Comparison of ENCODE assay signal across 8 mouse cellular contexts in the genomic region with DNA sequence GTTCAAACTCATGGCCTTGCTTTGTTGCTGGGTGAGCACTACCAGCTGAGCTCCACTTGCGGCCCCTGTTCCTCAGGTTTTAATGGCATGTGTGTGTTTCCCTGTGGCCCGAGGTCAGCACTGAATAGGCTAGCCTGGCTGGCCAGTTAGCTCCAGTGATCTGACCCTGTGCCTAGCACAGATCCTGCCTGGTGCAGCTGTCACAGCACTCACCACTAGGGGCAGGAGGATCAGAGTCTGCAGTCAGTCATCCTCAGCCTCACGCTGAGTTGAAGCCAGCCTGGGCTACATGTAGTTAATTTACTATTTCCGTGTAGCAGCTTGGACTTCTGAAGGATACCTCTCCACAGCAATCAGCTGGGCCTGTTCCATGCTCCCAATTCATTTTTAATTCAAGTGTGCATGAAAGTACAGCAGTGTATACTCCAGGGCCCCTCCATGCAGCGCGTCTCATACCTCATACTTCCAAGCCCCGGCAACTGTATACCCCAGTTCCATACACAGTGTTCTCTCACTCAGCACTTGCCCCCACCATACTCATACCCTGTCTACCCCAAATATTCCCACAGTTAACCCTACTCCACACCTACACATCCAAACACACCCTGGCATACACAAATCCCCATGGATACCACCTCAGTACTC. TPM values are rescaled to one million over a fixed set of nuclear protein-coding genes. Genes with fewer than 3 reads are reported as not detected.
DNase-seq lines count a peak whose midpoint lies in the region; ATAC-seq and TF ChIP-seq lines count a peak whose summit lies in the region.

No protein-coding gene starts in this region.

- no peak overlapping the region for H3K27ac ChIP-seq in hindbrain, embryonic 10.5 days
- no peak overlapping the region for H3K27ac ChIP-seq in liver, embryonic 14.5 days
- H3K27ac ChIP-seq in small intestine, adult 2 months (ENCODE audit: insufficient read depth, low read depth, low read length) = no peak overlapping the region

- 63% methylated on average over 7 of the region's 7 CpGs for WGBS in hindbrain, embryonic 10.5 days
- 50% methylated on average over 7 of the region's 7 CpGs for WGBS in liver, embryonic 14.5 days (ENCODE audit: insufficient replicate concordance)
- 67% methylated on average over 7 of the region's 7 CpGs for WGBS in small intestine, adult 2 months

- no peak for TF ChIP-seq POLR2A in small intestine, adult 2 months (IDR thresholded peaks at IDR 0.05; ENCODE audit: low read depth, low read length)

- TF ChIP-seq EP300 in liver, embryonic 14.5 days (IDR thresholded peaks at IDR 0.05; ENCODE audit: low read depth) = no peak

- TF ChIP-seq CTCF in liver, embryonic 14.5 days (IDR thresholded peaks at IDR 0.05; ENCODE audit: low read depth) = peak; percentile 93
- TF ChIP-seq CTCF in small intestine, adult 2 months (IDR thresholded peaks at IDR 0.05; ENCODE audit: extremely low read depth, insufficient read length, insufficient replicate concordance, low read depth, low read length) = peak; percentile 64; the same call in 1 of the 2 replicates

- no peak overlapping the region for H3K9ac ChIP-seq in liver, embryonic 14.5 days (replicated peaks)

- ATAC-seq in liver, embryonic 14.5 days (ENCODE audit: insufficient read depth) = no peak

- H3K4me3 ChIP-seq in hindbrain, embryonic 10.5 days = no peak overlapping the region
- H3K4me3 ChIP-seq in liver, embryonic 14.5 days (ENCODE audit: insufficient read depth in 1 of 2, low read depth in 2 of 2, low read length in 2 of 2) = no peak overlapping the region
- H3K4me3 ChIP-seq in small intestine, adult 2 months (ENCODE audit: low read depth, low read length) = no peak overlapping the region

- H3K27me3 ChIP-seq in hindbrain, embryonic 10.5 days (ENCODE audit: insufficient read depth, poor library complexity, severe bottlenecking) = no peaks in the 10 kb centered on the region
- H3K27me3 ChIP-seq in liver, embryonic 14.5 days (ENCODE audit: control insufficient read depth, insufficient read depth, low read length) = no peaks in the 10 kb centered on the region
- H3K27me3 ChIP-seq in small intestine, adult 2 months (ENCODE audit: control insufficient read depth, insufficient read depth, low read length) = no peaks in the 10 kb centered on the region

- DNase-seq in adrenal gland, adult 2 months = peak; percentile 59
- no peak for DNase-seq in adrenal gland, postnatal 10 days
- DNase-seq in CD4-positive helper T cell, adult 2 months (ENCODE audit: low read depth, low spot score) = peak; percentile 27
- DNase-seq in embryo, embryonic 11 days = peak; percentile 56
- peak; percentile 60 for DNase-seq in hindbrain, embryonic 10.5 days (ENCODE audit: low spot score)
- DNase-seq in liver, embryonic 14.5 days (ENCODE audit: low read depth in 3 of 3, low spot score in 3 of 3) = no peak
- no peak for DNase-seq in layer of hippocampus, adult 9-10 months (ENCODE audit: low spot score)

- peaks cover 22% of the 10 kb centered on the region for H3K4me1 ChIP-seq in hindbrain, embryonic 10.5 days (replicated peaks)
- H3K4me1 ChIP-seq in liver, embryonic 14.5 days (replicated peaks; ENCODE audit: control insufficient read depth in 2 of 2, insufficient read depth in 2 of 2, low read length in 1 of 2) = peaks cover 55 to 62% of the 10 kb centered on the region in 2 experiments
- peaks cover 28% of the 10 kb centered on the region for H3K4me1 ChIP-seq in small intestine, adult 2 months (ENCODE audit: control insufficient read depth, insufficient read depth, insufficient read length, low read length)

- H3K4me2 ChIP-seq in liver, embryonic 14.5 days (ENCODE audit: low read depth) = no peak overlapping the region

- H3K9me3 ChIP-seq in hindbrain, embryonic 10.5 days = no peaks in the 10 kb centered on the region
- no peaks in the 10 kb centered on the region for H3K9me3 ChIP-seq in liver, embryonic 14.5 days (ENCODE audit: control insufficient read depth, low read length)

- H3K36me3 ChIP-seq in hindbrain, embryonic 10.5 days = peaks cover 19% of the 10 kb centered on the region; the same call in 1 of the 2 replicates
- H3K36me3 ChIP-seq in liver, embryonic 14.5 days (replicated peaks; ENCODE audit: control insufficient read depth, insufficient read depth, low read depth) = no peaks in the 10 kb centered on the region
- H3K36me3 ChIP-seq in small intestine, adult 2 months (ENCODE audit: control insufficient read depth, insufficient read depth, low read length) = no peaks in the 10 kb centered on the region

RNA-seq across cellular contexts. Expression of a gene that starts 16.3 kb away (rescaled TPM):
- 10 to 100 TPM; 51.6 to 71.6 TPM for total RNA-seq in adrenal gland, adult 2 months (2021)
- polyA plus RNA-seq in adrenal gland, adult 2 months (2012; rRNA removed) = 38.4 and 45.5 TPM in 2 replicates
- 10 to 100 TPM; 64.3 to 66.0 TPM for total RNA-seq in adrenal gland, postnatal 10 days (2021)
- 173 and 180 TPM in 2 replicates for polyA plus RNA-seq in hindbrain, embryonic 10.5 days (2016; fragmentation: Nextera tagmentation; extraction: Ambion mirVana)
- polyA plus RNA-seq in liver, embryonic 14.5 days (2012; rRNA removed) = 42.3 and 64.5 TPM in 2 replicates
- 60.4 and 66.0 TPM in 2 replicates for polyA plus RNA-seq in liver, embryonic 14.5 days (2014; fragmentation: Nextera tagmentation; extraction: Ambion mirVana)
- 52.9 and 138 TPM in 2 replicates for polyA plus RNA-seq in small intestine, adult 2 months (2012; rRNA removed)

RNA-seq across cellular contexts. Expression of a gene that starts 18.6 kb away (rescaled TPM):
- 1 to 10 TPM; 5.5 to 7.1 TPM for total RNA-seq in adrenal gland, adult 2 months (2021)
- 22.5 and 30.8 TPM in 2 replicates for polyA plus RNA-seq in adrenal gland, adult 2 months (2012; rRNA removed)
- 10 to 100 TPM in 1 of 2 experiments, 1 to 10 TPM in 1; 8.2 to 12.0 TPM for total RNA-seq in adrenal gland, postnatal 10 days (2021)
- polyA plus RNA-seq in hindbrain, embryonic 10.5 days (2016; fragmentation: Nextera tagmentation; extraction: Ambion mirVana) = 1.4 and 1.7 TPM in 2 replicates
- polyA plus RNA-seq in liver, embryonic 14.5 days (2012; rRNA removed) = 4.2 and 4.3 TPM in 2 replicates
- polyA plus RNA-seq in liver, embryonic 14.5 days (2014; fragmentation: Nextera tagmentation; extraction: Ambion mirVana) = 1.6 TPM in 2 replicates
- 28.1 and 28.8 TPM in 2 replicates for polyA plus RNA-seq in small intestine, adult 2 months (2012; rRNA removed)

RNA-seq across cellular contexts. Expression of a gene that starts 48.3 kb away (rescaled TPM):
- total RNA-seq in adrenal gland, adult 2 months (2021) = 10 to 100 TPM; 12.0 to 14.5 TPM
- 27.6 and 30.2 TPM in 2 replicates for polyA plus RNA-seq in adrenal gland, adult 2 months (2012; rRNA removed)
- 1 to 10 TPM; 7.7 to 9.8 TPM for total RNA-seq in adrenal gland, postnatal 10 days (2021)
- 39.9 and 49.9 TPM in 2 replicates for polyA plus RNA-seq in hindbrain, embryonic 10.5 days (2016; fragmentation: Nextera tagmentation; extraction: Ambion mirVana)
- 1.4 and 1.5 TPM in 2 replicates for polyA plus RNA-seq in liver, embryonic 14.5 days (2012; rRNA removed)
- polyA plus RNA-seq in liver, embryonic 14.5 days (2014; fragmentation: Nextera tagmentation; extraction: Ambion mirVana) = 0.67 and 0.75 TPM in 2 replicates
- 3.3 and 3.7 TPM in 2 replicates for polyA plus RNA-seq in small intestine, adult 2 months (2012; rRNA removed)

Comparison
In these comparisons a context has a peak if more than half of its experiments do, and no peak if none do; other contexts are left out.
1. DNase-seq: peak in adrenal gland, adult 2 months (single experiment), CD4-positive helper T cell, adult 2 months (single experiment), embryo, embryonic 11 days (single experiment) and hindbrain, embryonic 10.5 days (single experiment); none in adrenal gland, postnatal 10 days (single experiment), liver, embryonic 14.5 days (0 of 3) and layer of hippocampus, adult 9-10 months (single experiment).